Mouse (Mus musculus): ENCODE measurements around the gene Mogs. TPM values are rescaled to one million over a fixed set of nuclear protein-coding genes. Genes with fewer than 3 reads are reported as not detected.

Mogs gene
- polyA plus RNA-seq, 1 experiment from 2014 or later = 24.4 TPM

GRCm38 (mm10) chr6:83070311-83071219 lies 44.7 kb upstream of the Mogs start:
- WGBS = under 1% methylated on average over 58 of the region's 58 CpGs

DNA sequence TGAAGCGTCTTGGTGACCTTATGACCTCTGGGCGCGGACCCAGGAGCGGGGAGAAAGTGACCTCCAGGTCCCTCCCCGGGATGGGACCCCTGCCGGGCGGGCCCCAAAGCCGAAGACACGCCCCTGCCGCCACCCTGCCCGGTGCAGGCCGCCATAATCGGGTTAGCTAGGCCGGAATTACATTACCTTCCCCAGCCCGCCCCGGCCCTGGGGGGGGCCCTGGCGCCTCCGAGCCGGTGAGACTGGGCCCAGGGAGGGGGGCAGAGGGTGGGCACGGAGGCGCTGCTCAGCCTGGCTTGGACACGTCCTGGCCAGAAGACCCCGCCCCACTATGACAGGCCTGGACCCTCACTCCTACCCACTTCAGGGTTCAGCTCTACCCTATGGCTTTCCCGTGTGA lies 44.1 kb upstream of the Mogs start:
- WGBS = 1% methylated on average over 24 of the region's 24 CpGs
- Histone ChIP-seq H3K36me3 (ENCODE audit: control insufficient read depth, insufficient read depth, low read length) (no peaks in the 10 kb centered on the region), H3K9ac (replicated peaks; ENCODE audit: low read depth, low read length) (no peak overlapping the region), H3K9me3 (ENCODE audit: control insufficient read depth, low read depth, low read length) (no peaks in the 10 kb centered on the region), H3K27ac (ENCODE audit: low read length) (no peak overlapping the region), H3K27me3 (ENCODE audit: control insufficient read depth, insufficient read depth, low read length) (peaks cover 79% of the 10 kb centered on the region), H3K4me2 (replicated peaks; ENCODE audit: low read depth, low read length) (0 out of 2 replicates have a peak overlapping the region, but pooled peaks have one; percentile 7), H3K4me3 (ENCODE audit: low read depth, low read length) (peak overlapping the region; percentile 8; the same call in 1 of the 2 replicates), H3K4me1 (ENCODE audit: control insufficient read depth, insufficient read depth, low read length) (peaks cover 5% of the 10 kb centered on the region; the same call in 1 of the 2 replicates)
- ATAC-seq (ENCODE audit: insufficient number of reproducible peaks, insufficient read depth, low FRiP score, low read depth) = peak; percentile 50

More at GRCm38 (mm10) chr6:83070311-83071219, 44.7 kb upstream of the Mogs start:
- ATAC-seq (ENCODE audit: insufficient number of reproducible peaks, insufficient read depth, low FRiP score, low read depth) = peak; percentile 38; the same call in 1 of the 2 replicates
- Histone ChIP-seq H3K36me3 (ENCODE audit: control insufficient read depth, insufficient read depth, low read length) (no peaks in the 10 kb centered on the region), H3K4me3 (ENCODE audit: low read depth, low read length) (peak overlapping the region; percentile 26), H3K4me2 (replicated peaks; ENCODE audit: low read depth, low read length) (0 out of 2 replicates have a peak overlapping the region, but pooled peaks have one; percentile 7), H3K27ac (ENCODE audit: low read length) (peak overlapping the region; percentile 3; the same call in 1 of the 2 replicates), H3K27me3 (ENCODE audit: control insufficient read depth, insufficient read depth, low read length) (peaks cover 81% of the 10 kb centered on the region), H3K4me1 (ENCODE audit: control insufficient read depth, insufficient read depth, low read length) (peaks cover 5% of the 10 kb centered on the region; the same call in 1 of the 2 replicates), H3K9ac (replicated peaks; ENCODE audit: low read depth, low read length) (no peak overlapping the region), H3K9me3 (ENCODE audit: control insufficient read depth, low read depth, low read length) (no peaks in the 10 kb centered on the region)

- Histone ChIP-seq H3K27me3 (ENCODE audit: control insufficient read depth, insufficient read depth, low read length) (peaks cover 47% of the 10 kb centered on the region), H3K27ac (ENCODE audit: low read length) (no peak overlapping the region), H3K9ac (replicated peaks; ENCODE audit: low read depth, low read length) (no peak overlapping the region), H3K4me2 (replicated peaks; ENCODE audit: low read depth, low read length) (no peak overlapping the region), H3K4me3 (ENCODE audit: low read depth, low read length) (no peak overlapping the region), H3K9me3 (ENCODE audit: control insufficient read depth, low read depth, low read length) (no peaks in the 10 kb centered on the region), H3K36me3 (ENCODE audit: control insufficient read depth, insufficient read depth, low read length) (no peaks in the 10 kb centered on the region; the same call in 1 of the 2 replicates), H3K4me1 (ENCODE audit: control insufficient read depth, insufficient read depth, low read length) (peaks cover 10% of the 10 kb centered on the region; the same call in 1 of the 2 replicates)
- no peak for ATAC-seq (ENCODE audit: insufficient number of reproducible peaks, insufficient read depth, low FRiP score, low read depth)
- 20% methylated on average over 2 of the region's 2 CpGs for WGBS
These were observed 40.3 kb upstream of the Mogs start for GRCm38 (mm10) chr6:83074979-83075378.

- peaks cover 27% of the 10 kb centered on the region for H3K27me3 ChIP-seq (ENCODE audit: control insufficient read depth, insufficient read depth, low read length)
- H3K4me1 ChIP-seq (ENCODE audit: control insufficient read depth, insufficient read depth, low read length) = peaks cover 5% of the 10 kb centered on the region; the same call in 1 of the 2 replicates
- H3K36me3 ChIP-seq (ENCODE audit: control insufficient read depth, insufficient read depth, low read length) = peaks cover 5% of the 10 kb centered on the region; the same call in 1 of the 2 replicates
- peak within 1 kb of the TSS; percentile 77 for H3K27ac ChIP-seq (ENCODE audit: low read length)
- peak; percentile 49 for ATAC-seq (ENCODE audit: insufficient number of reproducible peaks, insufficient read depth, low FRiP score, low read depth)
- peak within 1 kb of the TSS; percentile 71 for H3K4me3 ChIP-seq (ENCODE audit: low read depth, low read length)
- no peaks in the 10 kb centered on the region for H3K9me3 ChIP-seq (ENCODE audit: control insufficient read depth, low read depth, low read length)
- H3K4me2 ChIP-seq (replicated peaks; ENCODE audit: low read depth, low read length) = peak within 1 kb of the TSS; percentile 96
- 0% methylated on average over 54 of the region's 54 CpGs for WGBS
- H3K9ac ChIP-seq (replicated peaks; ENCODE audit: low read depth, low read length) = peak within 1 kb of the TSS; percentile 63
These were observed 37.5 kb upstream of the Mogs start, which contains the start of gene Pcgf1 for GRCm38 (mm10) chr6:83077630-83078323. Pcgf1 (plus strand) TSS chr6:83077869.

GRCm38 (mm10) chr6:83078324-83078858 lies 36.9 kb upstream of the Mogs start:
- Histone ChIP-seq H3K27ac (ENCODE audit: low read length) (peak overlapping the region; percentile 77), H3K36me3 (ENCODE audit: control insufficient read depth, insufficient read depth, low read length) (peaks cover 5% of the 10 kb centered on the region; the same call in 1 of the 2 replicates), H3K4me2 (replicated peaks; ENCODE audit: low read depth, low read length) (peak overlapping the region; percentile 78), H3K4me3 (ENCODE audit: low read depth, low read length) (peak overlapping the region; percentile 71), H3K4me1 (ENCODE audit: control insufficient read depth, insufficient read depth, low read length) (peaks cover 5% of the 10 kb centered on the region; the same call in 1 of the 2 replicates), H3K27me3 (ENCODE audit: control insufficient read depth, insufficient read depth, low read length) (peaks cover 27% of the 10 kb centered on the region), H3K9ac (replicated peaks; ENCODE audit: low read depth, low read length) (peak overlapping the region; percentile 51), H3K9me3 (ENCODE audit: control insufficient read depth, low read depth, low read length) (no peaks in the 10 kb centered on the region)
- WGBS = under 1% methylated on average over 41 of the region's 46 CpGs
- peak; percentile 92 for ATAC-seq (ENCODE audit: insufficient number of reproducible peaks, insufficient read depth, low FRiP score, low read depth)

DNA sequence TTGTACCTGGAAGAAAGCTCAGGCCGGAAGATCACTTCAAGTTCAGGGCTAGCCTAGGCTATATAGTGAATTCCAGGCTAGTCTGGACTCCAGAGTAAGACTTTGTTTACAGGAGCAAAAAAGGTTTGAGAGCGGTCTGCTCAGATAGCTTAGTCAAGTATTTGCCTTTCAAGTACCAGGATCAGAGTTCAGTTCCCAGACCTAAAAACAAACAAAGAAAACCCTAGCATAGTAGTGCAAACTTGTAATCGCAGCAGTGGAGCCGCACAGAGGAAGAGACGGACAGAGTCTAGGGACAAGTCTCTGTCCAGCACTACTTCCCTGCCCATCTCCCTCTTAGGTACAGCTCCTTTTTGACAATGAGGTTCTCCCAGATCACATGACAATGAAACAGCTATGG lies 35.1 kb upstream of the Mogs start:
- no peak overlapping the region for H3K4me3 ChIP-seq (ENCODE audit: low read depth, low read length)
- H3K27ac ChIP-seq (ENCODE audit: low read length) = no peak overlapping the region
- 92% methylated on average over 5 of the region's 5 CpGs for WGBS

GRCm38 (mm10) chr6:83083497-83083896 lies 31.8 kb upstream of the Mogs start:
- H3K9me3 ChIP-seq (ENCODE audit: control insufficient read depth, low read depth, low read length) = no peaks in the 10 kb centered on the region
- H3K4me1 ChIP-seq (ENCODE audit: control insufficient read depth, insufficient read depth, low read length) = 0 out of 2 replicates have a peak, but pooled peaks cover 7% of the 10 kb centered on the region
- no peak overlapping the region for H3K27ac ChIP-seq (ENCODE audit: low read length)
- WGBS = 16% methylated on average over 5 of the region's 5 CpGs
- H3K4me2 ChIP-seq (replicated peaks; ENCODE audit: low read depth, low read length) = no peak overlapping the region
- peaks cover 5% of the 10 kb centered on the region; the same call in 1 of the 2 replicates for H3K36me3 ChIP-seq (ENCODE audit: control insufficient read depth, insufficient read depth, low read length)
- no peak for ATAC-seq (ENCODE audit: insufficient number of reproducible peaks, insufficient read depth, low FRiP score, low read depth)
- H3K4me3 ChIP-seq (ENCODE audit: low read depth, low read length) = no peak overlapping the region
- H3K27me3 ChIP-seq (ENCODE audit: control insufficient read depth, insufficient read depth, low read length) = peaks cover 45% of the 10 kb centered on the region
- H3K9ac ChIP-seq (replicated peaks; ENCODE audit: low read depth, low read length) = no peak overlapping the region

More for the DNA sequence above, 35.1 kb upstream of the Mogs start:
- H3K4me1 ChIP-seq (ENCODE audit: control insufficient read depth, insufficient read depth, low read length) = peaks cover 5% of the 10 kb centered on the region; the same call in 1 of the 2 replicates
- peaks cover 27% of the 10 kb centered on the region for H3K27me3 ChIP-seq (ENCODE audit: control insufficient read depth, insufficient read depth, low read length)
- H3K9me3 ChIP-seq (ENCODE audit: control insufficient read depth, low read depth, low read length) = no peaks in the 10 kb centered on the region
- no peak for ATAC-seq (ENCODE audit: insufficient number of reproducible peaks, insufficient read depth, low FRiP score, low read depth)
- no peak overlapping the region for H3K9ac ChIP-seq (replicated peaks; ENCODE audit: low read depth, low read length)
- H3K36me3 ChIP-seq (ENCODE audit: control insufficient read depth, insufficient read depth, low read length) = peaks cover 5% of the 10 kb centered on the region; the same call in 1 of the 2 replicates
- no peak overlapping the region for H3K4me2 ChIP-seq (replicated peaks; ENCODE audit: low read depth, low read length)

GRCm38 (mm10) chr6:83084477-83084876 lies 30.8 kb upstream of the Mogs start:
- Histone ChIP-seq H3K27me3 (ENCODE audit: control insufficient read depth, insufficient read depth, low read length) (peaks cover 52% of the 10 kb centered on the region), H3K4me2 (replicated peaks; ENCODE audit: low read depth, low read length) (no peak overlapping the region)
- WGBS = 10% methylated on average over 6 of the region's 6 CpGs

More at GRCm38 (mm10) chr6:83084477-83084876, 30.8 kb upstream of the Mogs start:
- no peak for ATAC-seq (ENCODE audit: insufficient number of reproducible peaks, insufficient read depth, low FRiP score, low read depth)
- 0 out of 2 replicates have a peak, but pooled peaks cover 4% of the 10 kb centered on the region for H3K4me1 ChIP-seq (ENCODE audit: control insufficient read depth, insufficient read depth, low read length)
- H3K27ac ChIP-seq (ENCODE audit: low read length) = no peak overlapping the region
- peaks cover 5% of the 10 kb centered on the region; the same call in 1 of the 2 replicates for H3K36me3 ChIP-seq (ENCODE audit: control insufficient read depth, insufficient read depth, low read length)
- no peak overlapping the region for H3K4me3 ChIP-seq (ENCODE audit: low read depth, low read length)
- no peaks in the 10 kb centered on the region for H3K9me3 ChIP-seq (ENCODE audit: control insufficient read depth, low read depth, low read length)
- H3K9ac ChIP-seq (replicated peaks; ENCODE audit: low read depth, low read length) = no peak overlapping the region

Data from stomach, embryonic 14.5 days (tissue).